Mouse (Mus musculus) Patski (cell line): ENCODE data around the gene Mfsd7a. TPM values are rescaled to one million over a fixed set of nuclear protein-coding genes. Genes with fewer than 3 reads are reported as not detected.

Experiments used
- ATAC-seq: fragments of 100-300 bp; one replicate; pipeline ENCODE4 v1.8.0; 2021
- CTCF ChIA-PET: fragments of 350-600 bp; sonication (Branson Sonifier 250); formaldehyde crosslinking; loops from one replicate; lab custom pipeline; 2022; ENCODE audit warnings: inconsistent platforms; lab: Charles Lee
- POLR2A ChIA-PET: fragments of 350-600 bp; sonication (Branson Sonifier 250); formaldehyde crosslinking; loops from one replicate; lab custom pipeline; 2022; ENCODE audit warnings: antibody characterized with exemption, inconsistent platforms; lab: Charles Lee
- DNase-seq: peaks from one replicate; pipeline ENCODE4 v3.0.0-alpha.2; 2011; ENCODE audit warnings: low read depth, low spot score
- H3K27me3 ChIP-seq: fragments of 371-371 bp; one replicate; pipeline ENCODE4 v1.5.1; 2021
- CTCF ChIP-seq: fragments of 100-300 bp; IDR thresholded peaks from one replicate; pipeline ENCODE4 v1.5.1; 2021
- in situ Hi-C: fragments of 300-500 bp; cut with MboI; formaldehyde crosslinking; loops from 3 replicates; pipeline ENCODE4 v1.11.1; 2018; ENCODE audit warnings: low pct_unique_long_range_greater_than_20kb, mixed read lengths
- polyA plus RNA-seq: library from polyadenylated mRNA; unstranded; gene quantifications from one replicate; pipeline ENCODE4 v1.2.3, GENCODE M21; 2021

Mfsd7a gene
- polyA plus RNA-seq, 1 experiment from 2014 or later, result 1.1 TPM

DNA sequence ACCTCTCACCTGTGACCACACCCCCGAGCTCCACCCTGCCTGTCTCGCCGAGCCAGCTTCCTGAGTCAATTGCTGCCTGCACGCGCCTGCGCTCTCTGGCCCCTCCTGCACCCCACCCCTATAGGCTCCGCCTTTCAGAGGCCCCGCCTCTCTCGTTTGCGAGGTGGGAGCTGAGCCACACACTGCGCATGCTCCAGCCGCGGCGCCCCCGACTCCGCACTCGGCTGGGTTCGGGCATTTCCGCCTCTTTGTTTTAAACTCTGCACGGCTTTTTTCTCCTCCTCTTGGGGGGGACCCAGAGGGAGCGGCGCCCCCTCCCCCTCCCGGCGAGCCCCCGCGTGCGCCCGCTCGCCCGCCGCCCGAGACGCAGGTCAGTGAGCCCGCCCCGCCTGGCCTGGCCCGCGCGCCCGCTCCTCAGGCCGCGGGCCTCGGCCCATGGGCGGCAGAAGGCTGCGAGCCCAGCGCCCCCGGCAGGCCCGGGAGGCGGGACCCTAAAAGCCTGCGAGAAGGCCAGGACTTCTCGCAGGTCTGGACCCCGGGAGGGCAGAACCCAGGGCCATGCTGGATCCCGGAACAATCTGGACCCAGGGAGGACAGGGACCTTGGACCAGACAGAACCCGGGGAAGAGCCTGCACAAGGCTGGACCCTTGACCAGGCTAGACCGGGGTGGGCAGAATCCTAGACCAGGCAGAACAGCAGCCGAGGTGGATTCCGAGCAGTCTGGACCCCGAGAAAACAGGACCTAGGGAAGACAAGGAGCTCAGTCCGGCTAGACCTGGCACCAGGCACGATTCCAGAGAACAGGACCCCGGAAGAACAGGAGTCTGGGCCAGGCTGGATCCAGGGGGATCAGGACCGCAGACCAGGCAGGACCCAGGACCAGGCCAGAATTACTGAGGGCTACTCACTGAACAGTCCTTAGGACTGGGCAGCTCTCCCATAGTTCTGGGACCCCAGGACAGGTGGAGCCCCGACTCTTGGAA lies 12.7 kb upstream of the Mfsd7a start, which contains the start of gene Pcgf3:
Gene Pcgf3, plus strand, starts transcription at position 151 of the 984 bp plus-strand sequence.
- ATAC-seq (peak; percentile 92), DNase-seq (peak; percentile 74)
- CTCF ChIA-PET, result interaction anchor here (1.3 kb wide), 1 partner anchor 27 kb away, joined by 4 read pairs; the partner anchor contains the start of gene Atp5k

GRCm38 (mm10) chr5:108460461-108460860 lies 11.8 kb upstream of the Mfsd7a start:
- ChIA-PET POLR2A (interaction anchor here (0.7 kb wide), 1 partner anchor 10 kb away, joined by 3 read pairs; no protein-coding TSS in a partner anchor), CTCF (no interaction called here)
- ATAC-seq (no peak), DNase-seq (no peak)
- in situ Hi-C loops, result no loop called here
- no peak for TF ChIP-seq CTCF
- H3K27me3 ChIP-seq, result peaks cover 5% of the 10 kb centered on the region

More for the DNA sequence above, 12.7 kb upstream of the Mfsd7a start, which contains the start of gene Pcgf3:
- peaks cover 4% of the 10 kb centered on the region for H3K27me3 ChIP-seq
- in situ Hi-C loops, result no loop called here
- TF ChIP-seq CTCF, result no peak
- POLR2A ChIA-PET, result interaction anchor here (0.6 to 0.7 kb wide), 2 partner anchors 11 to 43 kb away, joined by 3 read pairs; no protein-coding TSS in a partner anchor

- CTCF ChIA-PET, result interaction anchor here (0.9 to 1.3 kb wide), 2 partner anchors 9 to 25 kb away, joined by 3 read pairs; partner anchors contain the start of gene Atp5k
- ATAC-seq, result no peak
- in situ Hi-C loops, result no loop called here
- no peak for TF ChIP-seq CTCF
- H3K27me3 ChIP-seq, result peaks cover 10% of the 10 kb centered on the region
- no peak for DNase-seq
- POLR2A ChIA-PET, result no interaction called here
Observed at GRCm38 (mm10) chr5:108458706-108459105, 10.0 kb upstream of the Mfsd7a start.

- ATAC-seq (no peak), DNase-seq (no peak)
- TF ChIP-seq CTCF, result no peak
- H3K27me3 ChIP-seq, result peaks cover 6% of the 10 kb centered on the region
- ChIA-PET POLR2A (interaction anchor here (1.0 kb wide), 1 partner anchor 20 kb away, joined by 3 read pairs; the partner anchor contains the start of gene Atp5k), CTCF (no interaction called here)
- in situ Hi-C loops, result no loop called here
Observed at GRCm38 (mm10) chr5:108454094-108454493, 5.4 kb upstream of the Mfsd7a start.

GRCm38 (mm10) chr5:108452422-108452821 lies 3.7 kb upstream of the Mfsd7a start:
- DNase-seq, result no peak
- in situ Hi-C loops, result no loop called here
- no peak for ATAC-seq
- POLR2A ChIA-PET, result no interaction called here
- H3K27me3 ChIP-seq, result peaks cover 6% of the 10 kb centered on the region
- TF ChIP-seq CTCF, result no peak
- CTCF ChIA-PET, result no interaction called here

- peaks cover 6% of the 10 kb centered on the region for H3K27me3 ChIP-seq
- POLR2A ChIA-PET, result no interaction called here
- CTCF ChIA-PET, result interaction anchor here (0.6 kb wide), 1 partner anchor 14 kb away, joined by 3 read pairs; no protein-coding TSS in a partner anchor
- in situ Hi-C loops, result no loop called here
- no peak for TF ChIP-seq CTCF
- ATAC-seq, result no peak
- DNase-seq, result no peak
Observed at GRCm38 (mm10) chr5:108451611-108452010, 2.9 kb upstream of the Mfsd7a start.

GRCm38 (mm10) chr5:108450837-108451540 lies 2.3 kb upstream of the Mfsd7a start:
- CTCF ChIA-PET, result interaction anchor here (0.6 kb wide), 1 partner anchor 15 kb away, joined by 3 read pairs; no protein-coding TSS in a partner anchor
- POLR2A ChIA-PET, result interaction anchor here (0.7 kb wide), 1 partner anchor 10 kb away, joined by 3 read pairs; the partner anchor contains the start of gene Pcgf3
- no peak for TF ChIP-seq CTCF
- in situ Hi-C loops, result no loop called here
- ATAC-seq (no peak), DNase-seq (no peak)
- peaks cover 6% of the 10 kb centered on the region for H3K27me3 ChIP-seq

DNA sequence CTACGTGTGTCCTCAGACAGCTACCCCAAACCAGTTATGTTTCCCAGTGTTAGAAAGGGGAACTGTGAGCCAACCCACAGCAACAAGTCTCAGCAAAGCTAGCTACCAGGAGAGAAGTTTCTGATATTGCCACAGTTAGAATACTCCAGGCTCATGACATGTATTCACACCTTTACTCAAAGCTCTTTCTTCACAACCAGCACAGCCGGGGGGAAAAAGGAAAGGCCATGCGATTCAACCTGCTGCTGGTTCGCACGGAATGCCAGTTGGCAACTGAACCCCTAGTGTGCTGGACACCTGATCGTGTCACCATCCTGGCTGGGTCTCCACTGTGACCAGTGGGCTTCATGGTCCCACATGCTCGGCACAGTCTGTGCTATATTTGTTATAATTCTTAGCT lies 834 bp downstream of the Mfsd7a start:
- ATAC-seq, result no peak
- in situ Hi-C loops, result no loop called here
- TF ChIP-seq CTCF, result no peak
- POLR2A ChIA-PET, result interaction anchor here (1.0 kb wide), 1 partner anchor 14 kb away, joined by 3 read pairs; the partner anchor contains the start of gene Atp5k
- CTCF ChIA-PET, result interaction anchor here (0.7 kb wide), 1 partner anchor 239 kb away, joined by 4 read pairs; no protein-coding TSS in a partner anchor
- no peak for DNase-seq
- no peaks in the 10 kb centered on the region for H3K27me3 ChIP-seq

DNA sequence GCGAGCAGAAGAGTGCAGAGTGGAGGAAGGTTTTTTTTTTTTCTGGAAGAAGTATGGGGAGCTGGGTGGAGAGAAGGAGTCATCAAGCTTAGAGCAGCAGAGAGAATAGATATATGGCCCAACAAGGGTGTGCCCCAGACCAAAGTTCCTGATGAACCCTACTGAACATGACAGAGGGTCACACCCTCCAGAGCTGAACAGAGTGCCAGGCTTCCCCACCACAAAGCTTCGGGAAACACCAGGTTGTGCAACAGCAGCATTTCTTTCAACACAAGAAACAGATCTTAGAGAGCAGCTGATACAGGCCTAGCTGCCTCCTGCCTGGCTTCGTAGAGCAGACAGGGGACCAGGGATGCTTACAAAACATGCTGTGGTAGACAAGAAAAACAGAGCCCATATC lies 1.7 kb downstream of the Mfsd7a start:
- no peak for ATAC-seq
- DNase-seq, result no peak
- CTCF ChIA-PET, result interaction anchor here (1.1 kb wide), 1 partner anchor 13 kb away, joined by 3 read pairs; the partner anchor contains the start of gene Atp5k
- POLR2A ChIA-PET, result interaction anchor here (1.0 kb wide), 1 partner anchor 13 kb away, joined by 3 read pairs; the partner anchor contains the start of gene Atp5k
- H3K27me3 ChIP-seq, result no peaks in the 10 kb centered on the region
- TF ChIP-seq CTCF, result no peak
- in situ Hi-C loops, result no loop called here

DNA sequence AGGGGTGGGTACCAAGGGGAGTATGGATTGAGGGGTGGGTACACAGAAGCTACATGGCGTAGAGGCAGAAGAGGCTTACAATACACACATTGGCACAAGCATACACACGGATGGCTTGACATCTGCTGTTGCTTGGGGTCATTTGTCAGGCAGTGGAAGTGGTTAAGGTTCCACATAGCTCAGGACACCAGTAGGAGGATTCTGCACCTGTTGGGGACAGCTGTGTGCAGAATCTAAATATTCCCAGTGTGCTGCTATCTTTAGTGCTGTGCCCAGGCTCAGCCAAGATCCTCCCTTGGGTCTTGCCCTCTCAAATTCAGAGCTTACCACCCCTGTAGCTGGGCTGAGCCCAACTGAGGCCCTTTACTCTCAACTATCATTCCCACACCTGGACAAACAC lies 12.6 kb downstream of the Mfsd7a start:
- ChIA-PET POLR2A (no interaction called here), CTCF (interaction anchor here (0.7 kb wide), 1 partner anchor 15 kb away, joined by 3 read pairs; no protein-coding TSS in a partner anchor)
- in situ Hi-C loops, result no loop called here
- TF ChIP-seq CTCF, result no peak
- DNase-seq (no peak), ATAC-seq (no peak)
- no peaks in the 10 kb centered on the region for H3K27me3 ChIP-seq
